Mouse (Mus musculus): Measurements from ENCODE around the gene Rps6ka2. TPM values are rescaled to one million over a fixed set of nuclear protein-coding genes. Genes with fewer than 3 reads are reported as not detected.
"Not testable (repeated sequence)": the region's sequence is repeated elsewhere in the genome, so short reads cannot be mapped to it uniquely, and the experiment has no call there.

The Rps6ka2 gene
- polyA plus RNA-seq (2017; shearing (Covaris generic)) = under 1 TPM; 0.57 to 0.60 TPM

DNA sequence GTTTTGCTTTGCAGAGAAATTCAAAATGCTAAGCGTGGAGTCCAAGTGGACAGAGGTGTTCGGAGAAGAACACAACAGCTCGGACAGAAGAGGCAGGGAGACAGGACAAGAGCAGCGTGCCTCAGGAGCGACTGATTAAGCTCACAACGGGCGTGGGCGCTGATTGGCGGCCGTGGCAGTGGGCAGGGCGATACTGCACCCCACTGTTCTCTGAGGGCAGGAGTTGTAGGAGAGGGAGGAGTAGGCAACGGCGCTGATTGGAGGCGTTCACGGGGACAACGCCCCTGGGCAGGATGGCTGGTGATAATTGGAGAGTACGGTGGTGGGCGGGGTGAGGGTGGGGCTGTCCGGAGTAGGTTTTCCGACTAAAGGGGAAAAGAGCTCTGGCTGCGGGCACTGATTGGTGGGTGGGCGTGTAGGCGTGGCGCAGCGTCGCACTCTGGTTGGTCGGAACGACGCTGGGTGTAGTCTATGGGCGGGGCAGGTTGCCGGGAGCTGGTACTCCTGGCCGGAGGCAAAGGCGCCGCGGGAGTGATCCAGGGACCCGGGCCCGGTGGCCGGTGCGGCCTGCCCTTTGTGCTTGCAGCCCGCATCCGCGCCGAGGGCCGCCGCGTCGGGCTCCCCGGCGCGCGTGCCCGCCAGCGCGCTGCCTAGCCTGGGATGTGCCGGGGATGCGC lies at the start of gene Rps6ka2:
TSS of gene Rps6ka2 (plus strand) at position 489 of the 677 bp plus-strand sequence.
- ATAC-seq = peak; percentile 97

DNA sequence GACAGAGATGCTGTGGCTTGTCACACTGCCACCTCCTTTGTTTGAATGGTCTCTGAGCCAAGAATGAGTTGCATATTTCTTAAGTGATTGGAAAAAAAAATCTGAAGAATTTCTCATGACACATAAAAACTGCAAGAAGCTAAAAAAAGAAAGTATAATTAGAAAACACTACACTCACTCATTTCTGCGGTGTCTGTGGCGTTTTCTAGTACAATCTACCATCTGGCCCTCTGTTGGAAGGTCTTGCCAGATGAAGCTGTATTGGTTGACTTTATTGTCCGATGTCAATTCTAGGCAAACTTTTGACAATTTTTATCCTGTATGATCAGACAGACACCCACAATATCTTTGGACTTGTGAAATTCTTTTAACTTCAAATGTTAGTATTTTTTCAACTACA lies 49.1 kb upstream of the Rps6ka2 start:
- ATAC-seq = not testable (repeated sequence)

DNA sequence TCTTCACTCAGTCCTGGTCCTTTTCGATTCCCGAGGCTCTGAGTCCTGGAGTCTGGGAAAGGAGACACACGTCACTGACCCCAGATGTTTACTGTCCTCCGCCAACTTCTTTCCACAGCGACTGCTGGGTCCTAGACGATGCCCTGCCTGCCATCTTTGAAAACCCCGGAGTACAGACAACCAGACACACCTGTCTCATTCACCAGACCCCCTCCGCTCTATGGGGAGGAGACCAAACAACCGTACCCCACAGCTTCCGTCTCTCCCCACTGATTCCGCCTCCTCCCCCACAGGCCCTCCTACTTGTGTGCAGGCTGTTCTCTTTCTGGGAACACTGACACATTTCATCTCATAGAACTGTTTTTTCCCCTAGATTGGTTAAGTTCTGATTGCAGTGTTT lies 47.4 kb upstream of the Rps6ka2 start:
- not testable (repeated sequence) for ATAC-seq

DNA sequence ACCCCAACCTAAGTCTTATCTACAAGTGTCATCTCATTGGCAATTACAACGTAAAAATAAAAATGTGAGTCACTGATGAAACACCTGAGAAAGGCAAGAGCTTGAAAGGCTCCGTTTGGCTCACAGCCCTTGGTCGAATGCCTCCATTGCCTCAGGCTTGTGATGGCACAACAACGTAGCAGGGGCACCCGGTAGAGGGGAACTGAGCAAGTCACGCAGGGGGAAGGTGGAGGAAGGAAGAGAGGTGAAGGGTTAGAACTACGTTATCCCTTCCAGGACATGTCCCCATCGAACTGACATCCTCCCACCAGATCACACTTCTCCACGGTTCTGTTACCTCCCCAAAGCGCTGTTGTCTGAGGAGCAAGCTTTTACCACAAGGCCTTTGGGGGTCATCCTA lies 43.4 kb upstream of the Rps6ka2 start:
- not testable (repeated sequence) for ATAC-seq

DNA sequence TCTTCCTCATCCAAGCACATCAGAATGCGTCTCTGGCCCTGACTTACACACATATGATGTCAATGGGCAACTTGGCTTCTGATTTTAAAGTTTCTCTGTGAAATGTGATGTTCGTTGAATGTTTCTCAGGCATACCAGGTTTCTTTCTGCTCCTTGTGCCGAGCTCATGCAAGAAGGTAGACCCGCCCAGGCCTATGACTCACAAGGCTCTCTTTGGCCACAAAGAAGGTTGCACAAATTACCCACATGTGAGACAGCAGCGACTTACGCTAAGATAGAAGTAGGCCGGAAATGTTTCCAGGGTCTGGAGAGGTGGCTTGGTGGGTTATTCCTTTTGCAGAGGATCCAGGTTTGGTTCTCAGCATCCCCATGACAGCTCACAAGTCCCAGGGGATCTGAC lies 35.9 kb upstream of the Rps6ka2 start:
- not testable (repeated sequence) for ATAC-seq

DNA sequence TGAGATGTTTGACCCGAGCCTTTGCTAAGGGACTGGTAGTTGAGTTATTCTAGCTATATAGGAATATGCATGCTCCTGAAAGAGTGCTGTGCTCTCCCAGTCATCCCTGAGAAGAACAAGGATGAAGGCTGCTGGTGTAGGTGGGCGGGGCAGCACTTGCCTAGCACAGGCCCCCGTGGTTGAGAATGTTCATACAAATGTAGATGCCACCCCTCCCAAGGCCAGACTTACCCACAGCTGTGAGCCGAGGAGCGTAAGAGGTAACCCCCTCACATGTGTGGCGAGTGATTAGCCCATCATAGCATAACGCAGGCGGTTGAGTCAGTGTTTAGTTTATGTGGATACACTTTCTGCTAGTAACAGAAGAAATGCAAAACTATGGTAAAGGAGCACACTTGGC lies 34.6 kb upstream of the Rps6ka2 start:
- not testable (repeated sequence) for ATAC-seq

DNA sequence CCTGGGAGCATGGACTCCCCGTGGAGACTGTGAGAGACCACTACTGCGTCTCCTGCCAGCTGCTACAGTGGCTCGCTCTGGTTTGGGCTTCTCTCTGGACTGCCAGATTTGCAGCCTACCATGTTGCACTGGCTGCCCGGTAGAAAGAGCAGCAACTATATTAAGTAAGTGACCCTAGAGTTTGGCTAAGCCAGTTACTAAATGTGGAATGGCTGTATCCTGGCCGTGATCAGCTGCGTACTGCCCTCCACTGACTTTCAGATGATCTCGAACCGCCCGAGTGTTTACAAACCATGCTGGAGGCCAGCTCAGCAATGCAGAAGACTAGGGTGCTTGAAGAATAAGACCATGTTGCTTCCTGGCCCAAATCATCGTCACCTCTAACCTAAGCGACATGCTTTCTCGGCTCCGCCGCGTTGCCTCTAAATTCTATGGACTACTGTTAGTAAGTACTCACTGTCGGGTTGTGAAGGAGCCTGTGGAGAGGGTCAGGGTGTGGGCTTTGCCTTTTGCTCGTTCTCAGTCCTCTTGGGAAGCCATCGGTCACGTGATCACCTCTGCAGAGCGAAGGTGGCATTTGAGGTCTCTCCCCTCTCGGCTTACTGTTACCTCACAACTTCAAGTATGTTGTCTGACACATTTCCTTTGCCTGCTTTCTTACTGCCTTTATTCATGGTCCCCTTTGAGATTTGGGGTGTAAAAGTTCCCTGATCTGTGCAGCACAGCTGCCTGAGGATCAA lies 31.6 kb upstream of the Rps6ka2 start:
- no peak for ATAC-seq

DNA sequence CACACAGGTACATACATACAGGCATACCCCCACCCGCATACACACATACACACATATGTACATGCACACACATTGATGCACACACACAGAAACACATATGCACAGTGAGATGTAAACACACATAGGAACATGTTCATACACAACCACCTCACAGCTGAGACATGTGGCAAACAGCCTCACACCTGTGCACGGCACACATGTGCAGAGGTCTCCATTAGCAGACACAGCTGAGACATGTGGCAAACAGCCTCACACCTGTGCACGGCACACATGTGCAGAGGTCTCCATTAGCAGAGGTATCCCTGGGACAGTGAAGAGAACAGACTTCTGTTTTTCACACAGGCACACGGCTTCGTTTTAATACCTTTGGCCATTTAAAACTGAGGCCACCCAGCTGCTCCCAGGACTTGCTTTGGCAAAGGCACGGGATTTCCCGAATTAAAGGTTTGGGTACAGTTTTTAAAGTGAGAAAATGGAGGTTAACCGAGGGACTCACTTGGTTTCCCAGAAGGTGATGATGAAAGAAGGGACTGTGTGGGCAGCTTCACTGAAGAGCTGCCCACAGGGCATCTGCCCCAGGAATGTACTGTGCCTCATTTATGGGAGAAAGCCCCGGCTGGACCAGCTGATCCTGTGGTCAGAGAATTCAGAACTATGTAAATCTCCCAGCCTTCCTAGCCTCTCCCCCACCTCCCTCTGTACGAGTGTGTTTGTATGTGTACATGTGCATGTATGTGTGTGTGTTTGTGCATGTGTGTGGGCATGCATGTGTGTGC lies 29.3 kb upstream of the Rps6ka2 start:
- ATAC-seq = no peak

DNA sequence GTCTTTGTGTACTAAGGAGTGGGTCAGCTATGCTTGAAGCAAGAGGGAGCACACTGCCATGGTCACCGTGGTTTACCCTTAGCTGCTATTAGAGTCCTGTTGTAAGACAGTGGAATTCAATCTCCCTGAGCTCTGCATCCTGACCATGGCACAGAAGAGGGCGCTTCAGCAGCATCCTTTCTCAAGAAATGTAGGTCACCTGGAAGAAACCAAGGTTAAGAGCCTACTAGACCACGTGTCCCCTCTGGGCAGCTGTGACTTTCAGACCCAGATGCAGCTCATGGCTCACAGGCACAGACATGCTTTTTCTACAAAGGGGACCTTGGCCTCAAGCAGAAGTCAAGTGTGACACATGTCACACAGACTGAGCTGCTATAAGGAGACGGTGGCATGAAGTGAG lies 27.5 kb upstream of the Rps6ka2 start:
- no peak for ATAC-seq

DNA sequence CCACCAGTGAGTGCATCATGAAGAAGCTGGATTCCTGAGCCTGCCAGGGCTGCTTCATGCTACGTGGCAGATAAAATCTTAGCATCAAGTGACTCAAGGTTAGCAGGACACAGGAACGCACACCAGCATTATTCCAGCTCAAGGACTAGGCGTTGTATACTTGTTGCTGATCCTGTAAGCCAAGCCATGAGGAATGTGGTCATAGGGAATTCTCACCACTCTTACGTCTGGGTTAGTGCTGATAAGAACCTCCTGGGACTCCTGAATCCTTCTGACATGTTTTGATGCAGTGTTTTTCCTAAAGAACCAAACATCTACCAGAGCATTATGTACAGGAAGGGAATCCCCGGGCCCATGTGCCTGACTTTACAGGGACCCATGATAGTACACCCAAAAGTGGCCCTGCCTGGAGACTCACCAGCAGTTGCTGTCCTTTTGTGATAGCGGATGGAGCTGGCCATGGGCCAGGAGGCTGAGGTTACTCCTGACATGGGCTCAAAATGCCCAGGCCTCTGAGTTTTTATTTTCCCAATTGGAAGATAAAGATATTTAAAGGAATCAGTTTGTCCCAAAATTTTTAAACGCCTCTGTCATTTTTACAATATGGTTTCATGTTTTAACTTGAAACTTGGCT lies 25.9 kb upstream of the Rps6ka2 start:
- ATAC-seq = no peak

DNA sequence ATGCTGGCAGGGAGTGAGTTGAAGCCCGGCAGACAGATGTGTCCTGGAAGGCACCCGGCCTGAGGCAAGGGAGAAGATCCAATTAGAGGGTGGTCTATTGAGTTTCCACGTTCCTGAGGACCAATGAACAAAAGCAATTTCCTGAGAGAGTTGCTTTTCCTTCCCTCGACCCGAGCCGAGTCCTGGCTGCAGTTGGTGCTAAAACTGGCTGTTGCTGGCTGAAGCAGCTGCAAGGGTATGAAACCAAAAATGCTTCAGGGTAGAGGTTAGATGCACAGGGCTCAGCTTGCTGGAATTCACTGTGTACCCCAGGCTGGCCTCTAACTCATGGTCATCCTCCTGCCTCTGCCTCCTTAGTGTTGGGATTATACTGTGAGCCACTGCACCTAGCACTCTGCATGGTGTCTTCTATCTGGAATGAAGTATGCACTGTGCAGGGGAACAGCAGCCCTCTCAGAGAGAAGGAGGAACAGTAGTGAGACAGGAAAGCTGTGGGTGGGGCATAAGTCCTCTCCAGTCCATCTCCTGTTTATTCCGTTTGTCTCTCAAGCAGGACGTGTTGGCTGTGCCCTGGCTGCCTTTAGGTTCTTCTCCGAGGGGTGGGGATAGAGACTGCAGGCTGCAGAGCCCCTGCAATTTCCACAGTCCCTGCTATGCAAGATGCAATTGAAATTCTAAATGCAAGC lies 24.4 kb upstream of the Rps6ka2 start:
- no peak for ATAC-seq

DNA sequence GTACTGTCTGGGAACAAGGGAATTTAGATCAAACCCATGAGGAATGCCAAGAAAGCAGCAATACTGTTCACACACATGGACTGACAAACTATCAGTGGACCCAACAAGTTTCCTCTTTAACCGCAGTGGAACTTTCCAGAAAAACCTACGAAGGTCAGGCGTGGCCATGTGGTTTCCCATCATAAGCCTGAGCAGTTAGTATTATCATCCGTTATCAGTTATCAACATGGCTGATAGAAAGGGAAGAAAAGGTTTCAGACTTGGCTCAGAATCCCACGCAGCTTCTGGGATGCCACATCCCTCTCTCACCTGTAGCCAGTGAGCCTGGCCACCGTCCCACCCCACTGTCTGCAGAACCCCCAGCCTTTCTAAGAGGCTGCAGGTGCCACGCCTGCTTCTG lies 23.4 kb upstream of the Rps6ka2 start:
- ATAC-seq = no peak

DNA sequence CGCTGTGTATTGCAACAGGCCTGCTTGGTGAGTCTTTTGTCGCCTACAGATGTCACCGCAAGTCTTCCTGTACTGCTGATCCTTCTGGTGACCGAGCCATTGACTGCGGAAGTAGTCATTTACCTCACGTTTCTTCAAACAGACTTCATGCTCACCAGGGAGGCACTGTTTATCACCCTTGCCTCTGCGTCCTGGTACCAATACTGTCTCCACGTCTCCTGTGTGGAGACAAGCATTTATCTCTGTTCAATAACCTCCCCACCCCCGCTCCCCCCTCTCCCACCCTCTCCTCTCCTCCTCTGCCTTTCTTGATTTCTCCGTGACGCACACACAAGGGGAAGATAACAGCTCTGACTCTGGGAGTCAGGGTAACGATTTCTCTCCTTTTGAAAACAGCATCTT lies 22.0 kb upstream of the Rps6ka2 start:
- ATAC-seq = peak; percentile 71

DNA sequence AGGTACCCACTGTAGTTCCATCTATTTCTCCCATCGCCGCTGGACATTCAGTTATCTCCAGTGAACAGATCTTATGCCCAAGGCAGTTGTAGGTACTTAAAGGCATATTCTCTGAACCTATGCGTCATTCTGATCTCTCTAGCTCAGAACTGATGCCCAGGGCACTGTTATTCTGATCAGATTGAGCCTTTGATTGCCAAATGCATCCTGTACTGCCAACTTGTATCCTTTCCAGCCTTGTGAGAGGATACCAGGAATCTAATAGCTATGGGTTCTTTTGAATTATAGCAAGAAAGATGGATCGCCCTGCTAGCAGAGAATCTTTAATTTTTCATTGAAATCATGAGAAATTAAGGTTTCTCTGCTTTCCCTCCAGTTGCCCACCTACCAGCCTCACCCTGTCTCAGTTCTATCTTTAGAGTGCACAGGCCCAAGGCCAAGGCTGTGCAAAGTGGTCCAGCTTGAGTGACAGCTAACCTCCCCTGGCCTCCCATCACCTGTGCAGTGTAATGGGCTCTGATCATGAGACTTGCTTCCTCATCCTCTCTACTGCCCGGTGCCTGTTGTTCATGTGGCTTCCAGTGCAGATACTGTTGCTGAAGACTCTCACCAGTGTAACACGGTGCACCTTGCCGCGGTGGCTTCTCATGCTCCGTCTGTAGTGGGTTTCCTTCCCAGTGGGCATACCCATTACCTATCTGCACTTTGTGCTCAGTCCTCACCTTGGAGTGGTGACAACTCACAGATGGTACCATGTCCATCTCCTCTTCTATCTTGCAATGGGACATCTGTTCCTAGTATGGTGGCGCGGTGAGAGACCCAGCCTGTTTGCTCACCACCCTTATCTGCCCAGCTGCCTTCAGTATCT lies 20.4 kb upstream of the Rps6ka2 start:
- no peak for ATAC-seq

DNA sequence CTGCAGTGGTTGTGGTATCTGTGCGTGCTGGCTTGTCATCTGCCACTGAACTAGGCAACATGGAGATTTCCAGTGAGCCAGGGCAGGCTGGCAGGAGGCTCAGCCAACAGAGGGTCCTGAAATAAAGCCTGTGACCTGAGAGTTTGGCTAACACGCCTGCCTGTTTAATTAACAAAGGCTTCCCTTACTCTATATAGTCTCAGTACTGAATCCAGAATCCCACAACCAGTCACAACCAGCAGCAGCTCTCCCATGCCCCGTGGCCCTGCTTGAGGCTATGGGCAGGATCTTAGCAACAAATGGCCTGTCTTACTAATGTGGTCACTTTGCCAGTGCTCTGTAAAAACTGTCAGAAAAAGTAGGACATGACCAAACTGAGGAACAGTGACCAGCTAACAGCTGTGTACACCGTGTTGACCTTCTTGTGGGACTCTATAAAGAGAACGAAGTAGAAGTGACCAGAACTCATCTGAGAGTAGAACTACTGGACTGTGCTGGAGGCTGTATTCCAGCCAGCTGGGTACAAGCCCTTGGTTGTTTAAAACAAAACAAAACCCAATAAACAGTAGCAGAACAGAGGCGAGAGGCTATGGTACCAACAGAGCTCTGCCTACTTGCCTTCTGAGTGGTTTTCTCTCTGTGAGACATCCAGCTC lies 18.3 kb upstream of the Rps6ka2 start:
- ATAC-seq = no peak

DNA sequence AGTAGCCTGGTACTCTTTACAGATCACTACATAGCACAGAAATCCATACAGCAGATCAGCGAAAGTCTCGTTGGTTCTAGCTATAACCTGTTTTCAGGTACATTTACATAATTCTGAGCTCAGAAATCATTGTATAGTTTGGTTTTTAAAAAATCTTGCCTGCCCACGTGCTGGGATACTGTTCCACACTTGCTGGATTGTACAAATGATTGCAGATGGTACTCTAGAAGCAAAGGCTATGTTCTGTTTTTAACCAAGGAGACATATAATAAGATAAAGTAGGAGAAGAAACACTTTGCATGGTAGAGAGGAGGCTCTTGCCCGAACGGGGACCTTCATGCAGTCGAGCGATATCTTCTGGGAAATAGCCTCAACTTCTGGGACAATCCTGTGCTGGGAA lies 17.3 kb upstream of the Rps6ka2 start:
- ATAC-seq = no peak

DNA sequence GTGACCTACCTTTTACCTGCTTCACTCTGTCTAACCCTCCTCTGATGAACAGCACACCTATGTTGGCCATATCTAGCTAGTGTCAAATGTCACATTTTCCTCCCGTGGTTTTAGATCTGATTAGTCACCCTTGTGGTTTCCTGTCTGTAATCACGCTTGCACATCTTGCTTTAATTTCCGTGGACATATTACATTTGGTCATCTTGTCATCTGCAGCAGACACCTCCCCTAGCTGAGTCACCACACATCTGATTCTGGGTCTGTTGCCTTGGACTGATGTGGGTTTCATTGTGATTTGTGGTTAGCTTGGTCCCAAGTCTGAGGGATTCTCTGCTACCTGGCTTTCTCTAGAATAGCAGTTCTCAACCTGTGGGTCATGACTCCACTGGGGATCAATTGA lies 6.0 kb upstream of the Rps6ka2 start:
- peak; percentile 81 for ATAC-seq

DNA sequence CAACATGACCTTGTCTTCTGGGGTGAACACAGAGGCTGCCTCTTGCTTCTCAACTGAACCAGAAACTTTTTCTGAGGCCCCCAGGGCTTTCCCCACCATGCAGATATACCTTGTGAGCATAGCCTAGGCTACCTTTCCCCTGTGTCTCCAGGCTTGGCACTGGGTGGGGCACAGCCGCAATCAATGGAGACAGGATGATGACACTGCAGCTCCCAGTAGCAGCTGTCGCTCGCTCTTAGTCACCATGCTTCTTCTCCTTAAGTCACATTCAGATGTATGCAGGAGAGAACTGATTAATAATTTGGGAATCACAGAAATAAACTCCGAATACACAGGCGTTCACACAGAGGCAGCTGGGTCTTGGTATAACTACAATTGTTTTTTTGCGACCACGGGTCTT lies 4.4 kb upstream of the Rps6ka2 start:
- ATAC-seq = no peak

DNA sequence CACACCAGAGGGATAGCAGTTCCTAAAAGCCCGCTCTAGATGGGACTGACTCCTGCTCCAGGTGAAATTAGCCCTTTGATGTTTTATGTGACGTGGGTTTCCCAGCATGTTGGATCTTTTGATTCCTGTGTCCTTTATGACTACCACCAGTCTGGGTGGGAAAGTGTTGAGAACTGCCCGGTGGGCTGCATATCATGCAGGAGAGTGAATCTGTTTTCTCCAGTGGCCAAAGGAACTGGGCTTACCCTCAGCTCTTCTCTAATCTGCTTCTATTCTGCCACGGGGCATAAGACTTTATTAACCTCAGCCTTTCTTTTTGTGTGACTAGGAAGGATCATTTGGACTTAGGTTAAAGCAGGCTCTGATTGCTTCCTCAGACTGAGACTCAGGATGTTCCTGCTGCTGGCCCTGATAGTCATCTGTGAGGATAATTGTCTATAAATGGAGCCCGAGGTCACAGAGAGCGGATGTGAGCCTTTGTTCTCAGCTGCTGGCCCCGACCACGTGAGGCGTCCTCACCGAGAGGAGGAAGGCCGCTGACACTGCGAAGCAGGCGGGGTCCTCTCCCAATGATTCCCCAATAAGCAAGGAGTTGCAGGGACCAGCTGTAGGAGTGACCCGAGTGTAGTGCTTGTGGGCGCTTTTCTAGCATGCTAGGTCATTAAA lies 821 bp upstream of the Rps6ka2 start:
- ATAC-seq = peak; percentile 9

All from activated CD4-positive, CD25-positive, alpha-beta regulatory T cell, adult 4 months (primary cell).